Mouse (Mus musculus): Measurements from ENCODE around the gene Bsnd. TPM values are rescaled to one million over a fixed set of nuclear protein-coding genes. Genes with fewer than 3 reads are reported as not detected.

The Bsnd gene
- total RNA-seq (2021): not detected
- long read RNA-seq, experiment 1: 0 reads
- long read RNA-seq, experiment 2: 0 reads

DNA sequence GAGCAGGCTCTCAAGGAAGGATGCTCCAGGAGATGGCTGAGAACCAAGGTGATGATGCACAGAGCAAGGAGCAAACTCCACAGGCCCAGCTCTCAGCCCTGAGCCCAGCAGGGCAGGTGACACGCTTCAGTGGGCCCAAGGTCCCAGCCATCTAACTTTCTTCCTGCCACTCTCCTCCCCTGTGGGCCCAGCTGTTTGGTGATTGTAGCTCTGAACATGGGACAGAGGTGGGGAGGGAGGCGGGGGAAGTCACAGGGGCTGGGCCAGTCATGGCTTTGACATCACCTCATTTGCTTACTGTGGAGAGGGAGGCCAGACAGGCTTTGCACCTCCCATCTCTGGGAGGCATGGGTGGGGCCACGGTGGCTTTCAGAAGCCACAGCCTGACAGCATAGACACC is at the start of gene Bsnd:
Gene Bsnd, minus strand, starts transcription at position 168 of the 400 bp plus-strand sequence.
- no peak for DNase-seq

DNA sequence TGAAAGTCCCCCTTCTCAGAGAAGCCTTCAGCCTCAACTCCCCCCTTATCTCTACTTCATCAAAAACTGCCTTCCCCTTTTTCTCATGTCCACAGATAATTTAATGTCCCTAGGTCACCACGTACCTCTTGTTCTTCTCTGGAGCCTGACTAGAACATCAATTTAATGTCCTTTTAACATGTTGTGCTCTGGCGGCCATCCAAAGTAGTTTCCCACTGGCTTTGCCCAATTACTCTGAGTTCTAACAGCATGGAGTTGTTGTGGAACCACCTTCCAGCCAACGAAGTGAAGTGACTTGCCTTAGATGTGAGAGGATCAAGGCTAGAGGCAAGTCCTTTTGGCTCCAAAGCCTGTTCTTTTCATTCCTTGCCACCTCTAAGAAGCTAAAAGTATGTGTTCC is 49.4 kb upstream of the Bsnd start:
- DNase-seq: no peak

DNA sequence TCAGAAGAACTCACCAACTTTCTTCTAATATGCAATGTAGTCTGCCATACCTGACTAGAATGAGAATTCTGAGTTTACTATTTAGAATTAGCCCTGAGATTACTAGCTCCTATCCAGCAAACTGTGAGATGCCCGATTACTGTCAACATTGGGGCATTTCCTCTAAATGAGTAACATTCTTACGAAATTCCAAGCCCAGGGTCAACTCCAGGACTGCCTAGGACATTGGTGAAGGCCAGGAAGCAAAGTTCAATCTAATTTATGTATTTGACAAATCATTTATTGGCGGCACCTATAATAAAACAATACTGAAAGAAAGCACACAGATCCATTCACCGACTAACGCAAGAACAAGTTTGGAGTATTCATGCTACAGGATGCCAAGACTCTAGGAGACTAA is 47.7 kb upstream of the Bsnd start:
- DNase-seq: no peak

DNA sequence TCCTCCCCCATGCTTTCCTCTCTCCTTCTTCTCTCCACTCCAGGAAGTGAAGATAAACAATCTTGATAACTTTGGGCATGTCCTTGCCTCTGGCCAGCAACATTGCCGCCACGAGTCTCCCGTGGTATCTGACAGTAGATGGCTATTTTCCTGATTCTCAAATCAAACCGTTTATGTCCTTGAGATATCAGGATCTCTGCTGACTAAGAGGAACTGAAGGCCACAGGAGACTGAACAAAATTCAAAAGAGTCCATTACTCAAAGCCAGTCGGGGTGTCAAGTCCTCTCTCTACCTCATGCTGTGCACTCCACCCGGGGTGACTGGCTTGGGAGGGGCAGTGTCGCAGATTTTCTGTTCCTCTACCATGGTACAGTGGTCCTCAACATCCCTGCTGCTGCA is 42.2 kb upstream of the Bsnd start:
- DNase-seq: no peak

DNA sequence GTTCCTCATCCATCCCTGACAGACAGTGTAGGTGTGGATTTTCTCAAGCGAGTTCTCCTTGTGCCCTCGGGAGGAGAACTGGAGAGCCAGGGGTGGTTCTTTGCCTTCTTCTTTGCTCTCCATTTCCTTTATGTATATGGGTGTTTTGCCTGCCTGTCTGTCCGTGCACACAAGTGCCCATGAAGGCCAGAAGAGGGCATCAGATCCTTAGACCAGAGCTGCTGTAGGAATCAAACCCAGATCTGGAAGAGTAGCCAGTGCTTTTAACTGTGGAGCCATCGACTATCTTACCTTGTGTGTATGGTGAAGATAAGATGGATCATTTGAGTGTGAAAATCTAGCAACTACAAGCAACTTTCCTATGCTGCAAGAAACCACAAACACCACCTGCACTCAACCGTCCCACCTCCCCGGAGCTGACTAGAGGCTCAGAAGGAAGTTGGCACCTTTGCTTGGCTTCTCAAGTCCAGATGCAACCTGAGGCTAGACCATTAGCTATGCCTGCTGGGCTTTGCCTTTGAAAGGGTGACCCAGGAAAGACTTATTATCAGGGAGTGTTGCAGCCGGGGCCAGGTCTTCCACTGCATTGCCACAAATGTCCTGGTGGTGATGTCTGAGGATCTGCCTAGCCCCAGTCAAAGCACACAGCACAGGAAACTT is 41.5 kb upstream of the Bsnd start:
- no peak for DNase-seq

DNA sequence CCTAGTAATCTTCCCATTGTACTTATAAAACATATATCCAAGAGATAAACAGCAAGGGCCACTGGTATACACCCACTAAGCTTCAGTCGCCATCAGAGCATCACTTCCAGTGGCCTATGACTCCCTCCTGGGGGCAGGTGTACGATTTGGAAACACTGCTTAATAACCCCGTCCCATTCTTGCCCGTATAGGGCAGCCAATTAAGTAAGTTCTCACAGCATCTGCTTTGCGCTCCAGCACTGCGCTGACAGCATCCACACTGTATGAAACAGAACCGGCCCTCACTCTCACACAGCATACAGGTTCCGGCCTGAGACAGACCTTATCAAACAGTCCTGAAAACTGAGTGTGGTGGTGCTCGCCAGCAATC is 38.0 kb upstream of the Bsnd start:
- no peak for DNase-seq

DNA sequence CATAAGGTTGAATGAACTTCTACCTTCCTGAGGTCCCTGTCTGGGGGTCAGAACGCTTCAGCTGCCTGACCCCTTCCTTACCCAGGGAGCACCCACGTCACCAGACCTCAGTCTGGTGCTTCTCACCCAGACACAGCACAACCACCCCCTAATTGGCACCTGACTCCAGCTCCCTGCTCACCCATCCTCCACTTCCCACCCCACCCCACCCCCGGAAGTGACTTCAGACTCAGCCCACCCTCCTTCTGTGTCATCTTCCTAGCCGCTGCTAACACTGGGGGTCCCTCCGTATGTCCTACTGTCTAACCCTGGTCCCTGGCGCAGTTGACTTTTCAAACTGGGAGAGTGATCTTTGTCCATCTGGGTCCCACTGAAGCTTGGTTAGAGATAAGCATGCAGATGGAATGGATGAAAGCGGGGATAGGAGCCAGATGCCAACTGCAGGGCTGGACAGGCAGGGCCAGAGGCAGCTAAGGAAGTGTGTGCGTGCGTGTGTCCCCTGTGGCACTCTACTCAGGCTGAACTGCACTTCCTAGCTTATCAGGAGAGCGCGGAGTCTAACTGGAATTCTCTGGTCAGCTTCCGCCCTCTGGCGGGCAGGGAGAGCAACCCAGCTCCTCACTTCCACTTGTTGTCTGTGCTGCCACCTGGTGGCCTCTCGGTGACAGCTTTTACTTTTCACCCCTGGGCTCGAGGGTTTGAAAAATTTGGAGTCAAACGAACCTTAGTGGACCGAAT is 37.5 kb upstream of the Bsnd start:
- DNase-seq: peak; percentile 90 to 95

DNA sequence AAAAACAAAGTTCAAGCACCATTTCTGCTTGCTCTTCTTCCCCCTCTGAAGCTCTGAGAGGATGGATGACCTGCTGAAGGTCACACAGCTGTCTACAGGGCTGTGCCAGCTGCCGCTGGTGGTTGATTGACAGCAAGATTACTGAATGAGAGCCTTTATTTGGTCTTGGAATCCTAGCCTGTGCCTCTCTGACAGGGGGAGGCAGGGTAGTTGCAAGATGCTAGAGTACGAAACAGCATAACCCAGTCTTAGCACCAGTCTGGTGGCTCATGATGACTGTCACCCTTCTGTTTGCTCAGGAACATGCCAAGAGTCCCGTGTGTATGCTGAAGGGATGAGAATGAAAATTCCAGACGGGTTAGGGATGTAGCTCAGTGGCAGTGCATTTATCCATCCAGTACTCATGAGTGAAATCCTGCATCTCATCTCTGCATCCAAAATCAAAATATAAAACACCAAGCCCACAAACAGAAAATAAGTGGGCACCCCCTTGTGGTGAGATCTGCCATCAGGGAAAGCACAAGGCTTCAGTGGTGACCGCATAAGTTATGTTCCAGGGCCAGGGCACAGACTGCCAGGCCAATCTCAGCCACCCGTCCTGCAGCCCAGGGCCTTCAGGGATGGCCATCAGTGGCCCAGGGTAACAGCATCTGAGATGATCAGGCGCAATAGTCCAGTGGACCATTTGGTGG is 35.9 kb upstream of the Bsnd start:
- no peak for DNase-seq

DNA sequence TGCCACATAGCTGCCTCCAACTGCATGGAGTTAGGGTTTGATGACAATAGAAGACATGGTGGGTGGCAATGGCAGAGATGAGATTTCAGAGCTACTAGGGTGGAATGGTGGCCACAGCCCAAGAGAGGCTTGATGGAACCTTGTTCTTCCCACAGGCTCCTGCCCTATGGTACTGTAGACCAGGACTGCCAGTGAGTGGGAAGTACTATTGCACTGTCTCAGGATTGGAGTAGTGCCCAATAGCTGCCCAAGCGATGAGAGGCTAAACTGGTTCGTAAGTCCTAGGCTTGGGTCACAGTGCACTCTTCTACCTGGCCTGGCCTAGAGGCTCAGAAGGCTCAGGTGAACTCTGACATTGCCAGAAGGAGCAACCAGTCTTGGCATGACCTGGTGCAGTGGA is 32.9 kb upstream of the Bsnd start:
- no peak for DNase-seq

DNA sequence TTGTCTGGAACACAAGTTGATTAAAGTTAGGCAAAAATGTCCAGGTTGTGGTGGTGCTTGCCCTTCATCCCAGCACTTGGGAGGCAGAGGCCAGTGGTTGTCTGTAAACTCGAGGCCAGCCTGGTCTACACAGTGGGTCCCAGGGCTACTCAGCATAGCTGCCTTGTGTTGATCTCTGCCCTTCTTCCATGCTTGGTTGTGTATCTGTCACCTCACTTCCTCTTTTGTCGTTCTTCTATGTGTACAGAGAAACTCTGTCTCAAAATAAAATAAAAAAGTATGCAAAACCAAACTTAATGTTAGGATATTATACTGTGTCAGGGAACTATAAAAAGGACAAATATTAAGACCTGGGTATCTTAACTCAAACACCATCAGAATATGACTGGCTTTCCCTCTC is 32.0 kb upstream of the Bsnd start:
- DNase-seq: no peak

DNA sequence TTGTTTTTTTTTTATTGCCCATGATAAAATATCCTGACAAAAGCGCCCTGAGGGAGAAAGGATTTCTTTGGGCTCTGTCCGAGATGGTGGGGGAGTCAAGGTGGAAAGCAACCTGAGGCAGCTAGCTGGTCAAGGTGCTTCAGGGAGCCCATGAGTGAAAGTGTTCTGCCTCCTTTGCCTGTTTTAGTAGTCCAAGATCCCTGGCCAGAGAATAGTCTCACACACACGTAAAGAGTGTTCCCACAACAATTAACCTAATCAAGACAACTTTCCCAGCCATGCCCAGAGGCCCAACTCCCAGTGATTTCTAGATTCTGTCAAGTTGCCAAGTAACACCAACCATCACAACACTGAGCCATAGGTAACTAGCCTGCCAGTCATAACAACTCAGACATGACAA is 30.5 kb upstream of the Bsnd start:
- no peak for DNase-seq

DNA sequence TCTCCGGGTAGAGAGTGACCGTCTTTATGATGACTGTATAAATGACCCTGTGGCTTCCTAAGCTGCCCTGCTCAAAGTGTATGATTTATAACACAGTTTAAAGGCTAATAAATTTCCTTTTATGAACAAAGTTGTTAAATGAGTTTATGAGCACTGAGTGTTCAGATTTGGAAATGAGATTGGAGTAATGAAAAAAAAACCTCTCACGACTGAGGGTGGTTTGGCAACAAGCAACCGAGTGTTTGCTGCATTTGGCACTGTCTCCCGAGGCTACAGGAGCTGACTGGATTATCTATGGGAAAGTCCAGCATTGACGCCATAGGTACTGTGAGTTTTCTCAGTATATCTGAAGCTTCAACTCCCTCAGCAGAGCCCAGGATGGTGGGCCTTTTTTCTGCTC is 22.5 kb upstream of the Bsnd start:
- DNase-seq: no peak

DNA sequence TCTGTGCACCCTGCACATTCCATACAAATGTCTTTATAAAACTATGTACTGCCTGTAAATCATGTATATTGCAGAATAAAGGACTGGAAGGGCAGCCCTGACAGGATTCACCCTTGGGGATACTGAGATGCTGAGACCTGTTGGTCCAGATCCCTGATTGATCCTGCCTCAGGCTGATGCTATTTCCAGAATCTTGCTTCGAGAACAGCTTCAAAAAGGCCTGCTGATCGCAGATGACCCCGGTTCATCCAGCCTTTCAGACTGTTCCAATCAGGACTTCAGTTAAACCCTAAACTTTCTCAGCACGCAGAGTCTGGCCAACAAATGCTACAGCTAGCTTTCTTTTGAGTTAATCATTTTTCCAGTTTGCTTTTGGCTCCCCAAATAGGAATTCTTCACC is 17.8 kb upstream of the Bsnd start:
- no peak for DNase-seq

DNA sequence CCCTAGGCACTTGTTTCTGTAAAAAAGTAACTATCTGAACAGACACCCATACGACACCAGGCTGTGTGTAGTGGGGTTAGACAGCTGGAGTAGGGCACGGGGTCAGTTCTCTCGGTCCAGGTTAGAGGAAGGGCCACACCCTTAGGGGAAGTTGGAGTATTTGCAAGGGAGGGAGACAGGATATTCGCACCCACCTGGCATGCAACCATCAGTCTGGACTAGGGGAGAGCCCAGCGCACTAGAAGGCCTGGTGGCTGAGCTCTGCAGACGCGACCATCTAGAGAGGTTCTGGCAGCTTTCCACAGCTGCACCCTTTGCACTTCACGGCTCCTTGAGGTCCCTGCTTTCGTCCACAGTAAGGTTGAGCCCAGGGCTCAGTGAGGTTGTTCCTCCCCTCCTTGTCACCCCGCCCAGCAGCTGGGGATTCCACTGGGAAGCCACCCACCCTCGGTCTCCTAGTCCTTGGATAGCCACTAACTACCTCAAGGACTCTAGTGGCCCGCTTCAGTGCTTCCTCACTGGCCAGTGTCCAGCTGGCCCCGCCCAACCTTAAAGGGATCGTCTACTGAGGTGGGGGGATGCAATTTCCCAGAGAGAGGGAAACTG is 13.5 kb upstream of the Bsnd start:
- peak; percentile 21 to 36 for DNase-seq

DNA sequence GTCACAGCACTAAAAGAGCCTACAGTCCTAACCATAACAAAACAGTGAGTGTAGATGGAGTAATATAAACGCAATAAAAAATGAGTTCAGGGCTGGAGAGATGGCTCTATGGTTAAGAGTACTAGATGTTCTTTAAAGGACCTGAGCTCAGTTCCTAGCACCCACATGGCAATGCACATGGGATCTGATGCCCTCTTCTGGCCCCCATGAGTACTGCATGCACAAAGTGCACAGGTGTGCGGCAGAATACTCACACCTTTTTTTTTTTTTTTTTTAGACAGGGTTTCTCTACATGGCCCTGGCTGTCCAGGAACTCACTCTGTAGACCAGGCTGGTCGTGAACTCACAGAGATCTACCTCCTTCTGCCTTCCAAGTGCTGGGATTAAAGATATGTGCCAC is 11.5 kb upstream of the Bsnd start:
- no peak for DNase-seq

DNA sequence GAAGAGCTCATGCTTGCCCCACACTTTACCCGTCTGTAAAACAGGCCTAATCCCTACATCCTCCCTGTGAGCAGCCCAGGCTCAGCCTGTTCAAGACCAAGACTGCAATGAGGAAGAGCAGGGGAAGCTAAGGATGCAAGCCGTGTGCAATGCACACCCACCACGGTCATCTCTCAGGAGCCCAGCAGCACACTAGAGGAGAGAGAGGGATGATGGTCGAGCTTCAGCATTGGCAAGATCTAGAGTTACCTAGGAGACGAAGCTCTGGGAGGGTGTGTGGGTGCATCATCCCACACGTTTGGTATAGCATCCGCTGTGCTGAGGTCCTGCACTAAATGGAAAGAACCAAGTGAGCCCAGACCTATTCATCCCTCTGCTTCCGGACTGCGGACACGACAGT is 8.0 kb upstream of the Bsnd start:
- no peak for DNase-seq

DNA sequence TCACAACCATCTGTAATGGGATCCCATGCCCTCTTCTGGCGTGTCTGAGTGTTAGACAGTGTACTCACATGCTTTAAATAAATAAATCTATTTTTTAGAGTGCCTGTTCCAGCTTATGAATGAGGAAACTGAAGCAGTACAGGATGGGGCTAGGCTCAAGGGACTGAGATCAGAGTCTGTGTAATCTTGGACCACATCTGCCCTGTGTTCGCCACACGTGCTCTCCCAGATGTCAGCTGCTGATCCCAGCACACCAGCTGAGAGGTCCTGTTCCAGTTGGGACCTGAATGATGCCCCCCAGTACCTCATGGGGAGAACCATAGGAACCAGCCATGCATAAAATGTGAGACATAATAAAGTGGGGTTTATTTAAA is 6.4 kb upstream of the Bsnd start:
- DNase-seq: no peak

DNA sequence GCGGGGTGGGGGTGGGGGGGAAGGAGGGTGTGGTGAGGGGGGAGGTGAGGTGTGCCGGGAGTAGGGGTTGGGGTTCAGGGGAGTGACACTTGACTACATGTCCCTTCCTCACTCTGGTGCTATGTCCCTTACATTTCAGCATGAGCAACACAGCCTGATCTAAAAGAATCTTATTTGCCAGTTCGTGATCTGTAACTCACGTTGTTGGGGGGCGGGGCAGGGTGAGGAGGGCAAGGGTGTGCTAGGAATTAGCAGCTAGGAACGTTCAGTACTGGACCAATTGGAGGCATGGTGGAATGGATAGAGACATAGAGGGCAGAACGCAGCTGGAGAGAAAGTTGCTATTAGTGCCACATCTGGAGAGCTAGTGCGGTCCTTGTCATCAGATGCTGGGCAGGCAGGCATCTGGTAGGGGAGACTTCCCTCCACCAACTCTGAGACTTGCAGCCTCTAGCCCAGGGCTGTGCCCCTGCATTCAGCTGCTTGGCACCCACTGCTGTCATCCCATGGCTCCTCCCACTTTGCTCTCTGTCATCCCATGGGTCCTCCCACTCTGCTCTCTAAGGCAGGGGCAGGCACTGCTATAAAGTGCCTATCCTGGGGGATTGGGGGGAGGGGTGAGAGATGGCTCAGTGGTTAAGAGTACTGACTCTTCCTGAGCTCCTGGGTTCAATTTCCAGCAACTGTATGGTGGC is 5.8 kb upstream of the Bsnd start:
- no peak for DNase-seq

DNA sequence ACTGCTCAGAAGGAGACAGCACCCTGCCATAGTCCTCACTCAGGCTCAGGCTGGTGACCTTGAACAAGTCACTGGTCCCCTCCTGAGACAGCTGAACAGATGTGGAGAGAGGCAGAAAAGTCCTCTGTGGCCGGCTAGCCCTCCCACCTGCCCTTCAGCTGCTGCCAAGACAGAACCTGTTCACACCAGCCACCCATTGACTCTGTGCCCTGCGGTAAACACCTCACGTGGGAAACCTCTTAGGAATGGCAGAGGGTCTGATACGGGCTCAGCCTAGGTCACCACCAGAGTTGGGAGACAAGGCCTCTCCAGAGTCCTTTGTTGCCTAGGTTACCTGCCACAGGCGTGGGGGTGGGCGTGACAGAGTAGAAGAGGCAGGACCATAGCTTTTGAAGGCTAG is 4.8 kb upstream of the Bsnd start:
- DNase-seq: no peak

DNA sequence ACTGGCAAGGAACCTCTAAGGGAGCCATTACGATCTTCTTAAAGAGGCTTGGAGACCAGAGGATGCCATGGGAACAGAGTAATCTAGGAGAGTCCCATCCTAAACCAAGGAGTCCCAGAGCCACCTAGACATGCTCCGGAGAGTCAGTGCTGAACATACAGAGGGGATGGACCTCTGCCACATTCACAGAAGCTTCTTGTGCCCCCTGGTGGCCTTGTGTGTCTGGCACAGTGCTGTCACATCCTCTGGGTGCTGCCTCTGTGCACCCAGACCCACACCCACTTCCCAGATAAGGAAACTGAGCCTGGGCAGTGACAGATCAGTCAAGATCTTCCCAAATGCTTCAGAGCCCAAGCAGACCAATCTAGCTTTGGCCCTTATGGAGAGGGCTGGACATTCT is 1.6 kb upstream of the Bsnd start:
- no peak for DNase-seq

DNA sequence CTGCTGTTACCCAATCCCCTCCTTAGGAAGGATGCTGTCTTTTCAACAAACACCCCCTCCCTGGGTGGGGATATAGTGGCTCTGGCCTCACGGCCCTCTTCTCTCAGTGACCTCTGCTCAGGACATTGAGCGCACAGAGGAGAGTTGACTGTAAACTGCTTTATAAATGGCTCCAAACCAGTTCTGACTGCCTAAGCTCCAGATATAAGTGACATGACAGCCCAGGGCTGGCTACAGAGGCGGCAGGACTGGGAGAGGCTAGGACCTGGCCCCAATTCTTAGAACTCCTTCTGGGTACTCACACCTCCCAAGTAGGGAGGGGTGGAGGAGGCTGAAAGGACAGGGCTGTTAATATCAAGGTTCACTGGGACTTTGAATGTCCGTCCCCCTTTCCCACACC is 1.5 kb downstream of the Bsnd start:
- no peak for DNase-seq

DNA sequence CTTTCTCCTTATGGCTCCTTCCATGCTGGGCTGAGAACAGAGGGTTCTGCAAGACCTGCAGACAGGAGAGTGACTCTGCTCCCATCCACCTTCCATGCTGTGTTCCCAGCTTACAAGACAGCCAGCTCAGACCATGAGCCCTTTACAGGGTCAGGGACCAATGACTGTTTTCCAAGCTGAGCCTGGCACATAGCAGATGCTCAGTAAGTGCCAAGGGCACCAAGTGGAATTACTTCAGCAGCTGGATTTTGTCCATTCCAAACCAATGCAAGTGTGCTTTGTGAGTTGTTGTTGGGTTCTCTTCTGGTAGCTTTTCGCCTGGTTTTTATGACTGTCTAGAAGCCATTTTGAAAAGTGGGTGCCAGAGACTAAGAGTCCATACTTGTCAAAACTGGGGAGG is 8.3 kb downstream of the Bsnd start:
- no peak for DNase-seq

Measured in heart, adult 18-20 months (tissue).